Comparison of ENCODE assay signal across 22 mouse cellular contexts in the genomic region with DNA sequence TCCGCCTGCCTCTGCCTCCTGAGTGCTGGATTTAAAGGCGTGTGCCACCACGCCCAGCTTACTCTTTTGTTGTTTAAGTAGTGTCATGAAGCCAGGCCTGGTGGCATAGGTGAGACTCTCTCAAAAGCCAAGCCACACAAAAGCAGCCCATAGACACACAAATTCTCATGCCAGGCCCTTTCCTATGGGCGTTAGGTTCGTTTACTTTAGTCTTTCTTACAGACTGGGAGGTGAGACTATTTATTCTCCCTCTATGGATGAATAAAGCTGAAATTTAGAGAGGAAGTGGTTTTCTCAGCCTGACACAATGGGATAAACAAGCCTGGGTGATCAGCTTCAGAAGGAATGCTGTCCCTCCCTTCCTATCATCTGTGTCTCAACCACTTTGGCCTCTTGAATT.
"Had no signal": no experiment of that assay in that cellular context is flagged by ENCODE, and none has a peak within 500 bp of the region (broad histone marks: within the 10 kb centered on the region; RNA-seq: fewer than 3 reads in every experiment).

No protein-coding gene starts in this region.

- ATAC-seq: liver, embryonic 12.5 days; midbrain, embryonic 13.5 days; midbrain, embryonic 16.5 days had no signal

- DNase-seq: kidney, adult 2 months; kidney, postnatal 14 days; kidney, postnatal 4 days; liver; lung, adult 18-20 months; lung, postnatal 10 days; lung, postnatal 36 days; thymus, adult 2 months; thymus, postnatal 14 days; thymus, postnatal 4 days had no signal

- H3K36me3 ChIP-seq: kidney, embryonic 15.5 days; limb, embryonic 12.5 days; liver, embryonic 12.5 days; liver, embryonic 15.5 days; lung, embryonic 15.5 days; midbrain, embryonic 10.5 days; midbrain, embryonic 13.5 days; neural tube, embryonic 13.5 days had no signal

- H3K4me2 ChIP-seq: kidney, embryonic 15.5 days; limb, embryonic 12.5 days; liver, embryonic 12.5 days; liver, embryonic 15.5 days; lung, embryonic 15.5 days; midbrain, embryonic 13.5 days; neural tube, embryonic 13.5 days had no signal

- H3K9ac ChIP-seq: kidney, embryonic 15.5 days; limb, embryonic 12.5 days; liver, embryonic 12.5 days; liver, embryonic 15.5 days; lung, embryonic 15.5 days; midbrain, embryonic 13.5 days; neural tube, embryonic 13.5 days had no signal

- H3K9me3 ChIP-seq: kidney, embryonic 15.5 days; limb, embryonic 12.5 days; liver, embryonic 12.5 days; liver, embryonic 15.5 days; lung, embryonic 15.5 days; midbrain, embryonic 10.5 days; midbrain, embryonic 13.5 days; neural tube, embryonic 13.5 days had no signal

- H3K4me3 ChIP-seq: kidney, embryonic 15.5 days; limb, embryonic 12.5 days; liver, embryonic 12.5 days; liver, embryonic 15.5 days; lung, embryonic 15.5 days; megakaryocyte, embryonic 14.5 days; midbrain, embryonic 10.5 days; midbrain, embryonic 13.5 days; myocyte; neural tube, embryonic 13.5 days had no signal

- H3K4me1 ChIP-seq: kidney, embryonic 15.5 days; liver, embryonic 12.5 days; liver, embryonic 15.5 days; megakaryocyte, embryonic 14.5 days; midbrain, embryonic 10.5 days; midbrain, embryonic 13.5 days; neural tube, embryonic 13.5 days had no signal

- H3K27me3 ChIP-seq: kidney, embryonic 15.5 days; liver, embryonic 12.5 days; liver, embryonic 15.5 days; lung, embryonic 15.5 days; megakaryocyte, embryonic 14.5 days; midbrain, embryonic 13.5 days had no signal

- H3K27ac ChIP-seq: kidney, embryonic 15.5 days; limb, embryonic 12.5 days; liver, embryonic 12.5 days; liver, embryonic 15.5 days; lung, embryonic 15.5 days; midbrain, embryonic 10.5 days; midbrain, embryonic 13.5 days; neural tube, embryonic 13.5 days; stomach, postnatal 0 days had no signal
